Mouse (Mus musculus) bone marrow macrophage, adult 2 months (primary cell): ENCODE measurements around the gene Arhgap21. TPM values are rescaled to one million over a fixed set of nuclear protein-coding genes. Genes with fewer than 3 reads are reported as not detected.

Source experiments
- H3K27ac ChIP-seq: 2 replicates; pipeline ENCODE4 v1.5.1; 2012; ENCODE audit warnings: low read depth, low read length; ENCODE audit not compliant: insufficient read depth
- H3K4me1 ChIP-seq: 2 replicates; pipeline ENCODE4 v1.6.1; 2012; ENCODE audit warnings: low read length; ENCODE audit not compliant: control insufficient read depth, insufficient read depth
- H3K4me3 ChIP-seq: 2 replicates; pipeline ENCODE4 v1.5.1; 2012; ENCODE audit warnings: mild to moderate bottlenecking, low read length, moderate library complexity; ENCODE audit not compliant: insufficient read depth
- CTCF ChIP-seq: IDR thresholded peaks from 2 replicates; pipeline ENCODE4 v1.5.1; 2012; ENCODE audit warnings: low read depth, mild to moderate bottlenecking, low read length, moderate library complexity
- POLR2A ChIP-seq: IDR thresholded peaks from 2 replicates; pipeline ENCODE4 v1.6.1; 2012; ENCODE audit warnings: mild to moderate bottlenecking, low read depth, low read length, borderline replicate concordance
- polyA plus RNA-seq: library from polyadenylated mRNA; stranded (reverse); fragments of >200 nt; gene quantifications from 2 replicates; pipeline ENCODE4 v1.2.4, GENCODE M21; 2012; ENCODE audit not compliant: missing spikeins, insufficient read depth, insufficient read length

Arhgap21 gene
- polyA plus RNA-seq, 1 experiment, result 22.7 TPM

DNA sequence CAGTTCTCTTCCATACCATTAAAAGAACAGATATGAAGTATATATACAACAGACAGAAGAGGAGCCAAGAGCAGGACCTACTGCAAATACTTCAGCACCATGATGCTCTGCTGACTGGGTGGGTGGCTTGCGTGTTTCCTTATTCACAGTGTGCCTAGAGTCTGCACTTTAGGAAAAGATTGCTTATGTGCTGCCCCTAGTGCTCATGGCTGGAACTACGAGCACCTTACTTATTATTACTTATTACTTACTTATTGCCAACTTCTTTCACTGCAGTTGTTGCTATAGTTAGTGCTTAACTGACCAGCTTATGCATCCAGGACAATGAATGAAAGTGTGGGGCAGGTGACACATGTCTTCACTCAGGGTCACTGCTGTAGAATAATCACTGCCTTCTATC, 154.7 kb downstream of the Arhgap21 start:
- no peak for TF ChIP-seq POLR2A
- peak; percentile 26; the same call in 1 of the 2 replicates for TF ChIP-seq CTCF
- Histone ChIP-seq H3K4me1 (0 out of 2 replicates have a peak, but pooled peaks cover 2% of the 10 kb centered on the region), H3K27ac (no peak overlapping the region), H3K4me3 (no peak overlapping the region)

DNA sequence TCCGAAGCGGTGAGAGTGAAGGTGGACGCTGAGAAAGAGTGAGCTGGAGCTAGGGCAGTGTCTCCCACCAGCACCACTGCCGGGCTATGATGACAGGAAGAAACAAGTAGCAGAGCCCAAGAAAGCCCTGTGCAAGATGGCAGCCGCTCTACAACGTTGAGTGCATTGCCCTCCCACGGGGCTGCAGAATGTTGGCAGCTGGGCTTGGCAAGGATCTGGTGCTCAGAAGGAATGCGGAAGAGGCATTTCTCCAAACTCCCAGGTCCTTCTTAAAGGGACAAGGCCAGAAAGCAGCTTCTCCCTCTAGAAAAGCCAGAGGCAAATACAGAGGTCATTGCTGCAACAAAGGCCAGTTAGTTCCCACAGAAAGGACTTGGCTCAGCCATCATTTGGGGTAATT, 157.2 kb downstream of the Arhgap21 start:
- no peak overlapping the region for H3K27ac ChIP-seq
- H3K4me3 ChIP-seq, result no peak overlapping the region
- H3K4me1 ChIP-seq, result 0 out of 2 replicates have a peak, but pooled peaks cover 2% of the 10 kb centered on the region
- TF ChIP-seq CTCF (no peak), POLR2A (no peak)

- no peak for TF ChIP-seq POLR2A
- TF ChIP-seq CTCF, result no peak
- H3K4me3 ChIP-seq, result no peak overlapping the region
- no peak overlapping the region for H3K27ac ChIP-seq
- no peaks in the 10 kb centered on the region for H3K4me1 ChIP-seq
These were observed 167.3 kb downstream of the Arhgap21 start for GRCm38 (mm10) chr2:20801236-20801890.

Other genes with a start within 250 kb of the Arhgap21 start
- gene Enkur, start 236.5 kb upstream of the Arhgap21 start, polyA plus RNA-seq, result 0.72 TPM in 1 of 2 replicates, not detected in the other
- 2.9 and 5.1 TPM in 2 replicates for gene Thnsl1, start 236.8 kb upstream of the Arhgap21 start, polyA plus RNA-seq